In the genomic region with DNA sequence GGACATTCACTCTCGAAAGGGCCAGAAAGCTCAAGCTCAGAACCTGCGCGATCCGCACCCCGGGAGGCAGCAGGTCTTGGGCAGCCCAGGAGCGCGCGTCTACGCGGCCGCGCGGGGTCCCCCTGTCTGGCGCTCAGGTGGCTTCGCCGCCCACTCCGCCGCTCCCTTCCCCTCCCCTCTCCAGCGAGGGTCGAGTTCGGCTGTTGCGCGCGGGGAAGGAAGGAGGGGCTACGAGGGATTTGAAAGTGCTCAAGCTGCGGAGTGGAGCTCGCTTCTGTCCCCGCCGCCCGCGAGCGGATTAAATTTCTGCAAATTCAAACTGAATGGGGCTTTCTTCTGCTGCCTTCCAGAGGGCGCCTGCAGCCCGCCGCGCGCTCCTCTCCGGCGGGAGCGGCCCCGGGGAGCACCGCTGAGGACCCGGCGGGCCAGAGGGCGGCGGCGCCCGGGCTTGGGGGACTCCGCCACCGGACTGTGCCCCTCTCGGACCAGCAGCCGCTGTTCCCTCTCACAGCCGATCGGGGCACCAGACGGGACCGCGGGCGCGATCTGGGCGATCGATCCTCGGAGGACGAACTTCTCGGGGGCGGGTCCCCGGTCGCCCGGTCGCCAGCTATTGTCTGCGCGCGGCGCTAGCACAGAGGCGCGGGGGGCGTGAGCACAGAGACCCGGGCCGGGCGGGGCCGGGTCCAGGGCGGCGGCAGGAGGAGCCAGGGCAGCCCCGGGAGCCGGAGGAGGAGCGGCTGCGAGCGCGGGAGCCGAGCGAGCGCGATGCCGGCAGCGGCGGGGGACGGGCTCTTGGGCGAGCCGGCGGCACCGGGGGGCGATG, we compare ENCODE assay signal across 8 mouse cellular contexts. TPM values are rescaled to one million over a fixed set of nuclear protein-coding genes. Genes with fewer than 3 reads are reported as not detected.
DNase-seq lines count a peak whose midpoint lies in the region; ATAC-seq and TF ChIP-seq lines count a peak whose summit lies in the region.

A gene (plus strand): TSS at position 326 of the 826 bp plus-strand sequence.

- WGBS in hindbrain, embryonic 10.5 days = under 1% methylated on average over 101 of the region's 101 CpGs

- in situ Hi-C loops in ES-E14 (cut with MboI; ENCODE audit: low sequenced_read_pairs in 2 of 2, unreplicated experiment in 2 of 2) = no loop called here

- peaks cover 37% of the 10 kb centered on the region for H3K27me3 ChIP-seq in hindbrain, embryonic 10.5 days (ENCODE audit: insufficient read depth, poor library complexity, severe bottlenecking)

- peak within 1 kb of the TSS; percentile 78 to 90 for H3K4me3 ChIP-seq in ES-E14 (ENCODE audit: insufficient read depth in 1 of 2, low read depth in 1 of 2, low read length in 2 of 2, poor library complexity in 1 of 2, severe bottlenecking in 1 of 2)
- peak within 1 kb of the TSS; percentile 94 for H3K4me3 ChIP-seq in hindbrain, embryonic 10.5 days

- no peaks in the 10 kb centered on the region for H3K9me3 ChIP-seq in ES-E14 (ENCODE audit: control insufficient read depth, insufficient read depth, low read depth, low read length)
- peaks cover 9% of the 10 kb centered on the region for H3K9me3 ChIP-seq in hindbrain, embryonic 10.5 days

- peak within 1 kb of the TSS; percentile 46 for H3K27ac ChIP-seq in ES-E14 (ENCODE audit: insufficient read depth, low read depth, low read length, poor library complexity, severe bottlenecking)
- H3K27ac ChIP-seq in hindbrain, embryonic 10.5 days = peak within 1 kb of the TSS; percentile 98

- H3K36me3 ChIP-seq in ES-E14 (ENCODE audit: control insufficient read depth, insufficient read depth, low read length, poor library complexity, severe bottlenecking) = peaks cover 6% of the 10 kb centered on the region; the same call in 1 of the 2 replicates
- peaks cover 20% of the 10 kb centered on the region for H3K36me3 ChIP-seq in hindbrain, embryonic 10.5 days

- H3K4me1 ChIP-seq in ES-E14 (ENCODE audit: control insufficient read depth in 2 of 2, insufficient read depth in 2 of 2, low read length in 2 of 2, poor library complexity in 1 of 2) = peaks cover 3 to 9% of the 10 kb centered on the region in 2 experiments; a peak in 3 of 4 replicates
- peaks cover 49% of the 10 kb centered on the region for H3K4me1 ChIP-seq in hindbrain, embryonic 10.5 days (replicated peaks)

- ATAC-seq in activated CD4-positive, CD25-positive, alpha-beta regulatory T cell, adult 4 months = no peak

- H3K9ac ChIP-seq in ES-E14 (ENCODE audit: insufficient read depth, low read depth, low read length, poor library complexity, severe bottlenecking) = peak within 1 kb of the TSS; percentile 91

- peak; percentile 63 for DNase-seq in ES-E14 (ENCODE audit: low read depth, low spot score)
- peak; percentile 19 to 42 for DNase-seq in cerebellum, adult 18-20 months
- peak; percentile 84 for DNase-seq in forelimb bud, embryonic 11.5 days (ENCODE audit: low read depth, low spot score)
- DNase-seq in hindbrain, embryonic 10.5 days (ENCODE audit: low spot score) = peak; percentile 85
- peak; percentile 75 to 82 for DNase-seq in layer of hippocampus, postnatal 10 days (ENCODE audit: low spot score in 2 of 2)
- DNase-seq in lung, postnatal 10 days = peak; percentile 85
- peak; percentile 73 to 81 for DNase-seq in right cerebral cortex, postnatal 10 days (ENCODE audit: low spot score in 2 of 2)

TF ChIP-seq in ES-E14, 5 proteins besides CTCF, POLR2A, EP300 and RAD21:
- TF ChIP-seq MAFK (IDR thresholded peaks at IDR 0.05; ENCODE audit: insufficient read depth, low read depth, low read length) (no peak), HCFC1 (IDR thresholded peaks at IDR 0.05; ENCODE audit: borderline replicate concordance, insufficient read depth, low read length) (0 out of 2 replicates have a peak, but pooled peaks have one; percentile 30)

RNA-seq across cellular contexts. Expression of the gene that starts here (rescaled TPM):
- total RNA-seq in ES-E14 (2012; rRNA removed) = 9.0 and 9.2 TPM in 2 replicates
- 12.7 and 14.4 TPM in 2 replicates for polyA plus RNA-seq in hindbrain, embryonic 10.5 days (2016; fragmentation: Nextera tagmentation; extraction: Ambion mirVana)
- 10 to 100 TPM; 28.9 to 32.6 TPM for total RNA-seq in layer of hippocampus, postnatal 10 days (2021)
- polyA plus RNA-seq in activated CD4-positive, CD25-positive, alpha-beta regulatory T cell, adult 4 months (2017; shearing (Covaris generic)) = under 1 TPM in 1 of 2 experiments, not detected in 1; 0.13 TPM

Comparison
In these comparisons a context has a peak if more than half of its experiments do, and no peak if none do; other contexts are left out.
1. RNA of the gene that starts here (polyA plus RNA-seq): 12.7 to 14.4 TPM in hindbrain, embryonic 10.5 days; 0.13 TPM in activated CD4-positive, CD25-positive, alpha-beta regulatory T cell, adult 4 months; every median in the first group is over 10 times any median in the second.
2. DNase-seq: peak in every context shown above with its lines; median percentile 85 in hindbrain, embryonic 10.5 days; 85 in lung, postnatal 10 days; 84 in forelimb bud, embryonic 11.5 days; 78 in layer of hippocampus, postnatal 10 days; 77 in right cerebral cortex, postnatal 10 days; 63 in ES-E14; 30 in cerebellum, adult 18-20 months.